Mouse (Mus musculus) thymus, adult 2 months (tissue): ENCODE data around the gene Ahdc1.

Source experiments
- CTCF ChIP-seq: fragments of 200-500 bp; IDR thresholded peaks from 2 replicates; pipeline ENCODE4 v1.5.1; 2012; ENCODE audit warnings: mild to moderate bottlenecking, control low read depth, low read length, moderate library complexity, borderline replicate concordance; ENCODE audit not compliant: control insufficient read depth, poor library complexity, insufficient read depth; ENCODE audit errors: extremely low read depth
- POLR2A ChIP-seq: fragments of 200-500 bp; IDR thresholded peaks from 2 replicates; pipeline ENCODE4 v1.6.1; 2012; ENCODE audit warnings: mild to moderate bottlenecking, low read length, control low read depth, moderate library complexity; ENCODE audit not compliant: control insufficient read depth, poor library complexity, insufficient read depth; ENCODE audit errors: extremely low read depth

- TF ChIP-seq CTCF (no peak), POLR2A (no peak)
Measured at GRCm38 (mm10) chr4:133026826-133027375, 15.8 kb downstream of the Ahdc1 start.
